Mouse (Mus musculus): ENCODE measurements at regions not wholly inside any gene's neighbourhood (a gene's known extent, or its start where the extent isn't known, plus 50 kb on each side); places are given as distances from the start of the nearest gene placed in this dataset.
"Not testable (repeated sequence)": the region's sequence is repeated elsewhere in the genome, so short reads cannot be mapped to it uniquely, and the experiment has no call there.

DNA sequence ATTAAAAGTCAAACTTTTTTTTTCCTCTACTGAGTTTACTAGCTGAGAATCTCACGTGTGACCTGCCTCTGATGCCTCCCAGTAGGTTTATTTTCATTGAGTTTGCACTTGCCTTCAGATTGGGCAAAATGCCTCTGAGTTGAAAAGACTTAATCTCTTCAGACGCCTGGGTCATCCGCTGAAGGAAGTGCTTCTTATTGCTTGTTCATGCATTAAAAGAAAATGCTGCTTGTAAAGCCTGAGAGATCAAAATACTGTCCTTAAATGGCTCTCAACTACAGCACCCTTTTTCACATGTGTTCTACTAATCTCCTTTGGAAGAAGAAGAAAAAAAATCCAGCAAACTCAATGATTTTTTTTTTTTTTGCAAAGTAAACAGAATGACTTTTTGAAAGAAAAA, 351.5 kb downstream of the Kcnh5 start:
- Histone ChIP-seq H3K27ac (no peak overlapping the region), H3K27me3 (no peaks in the 10 kb centered on the region), H3K4me2 (no peak overlapping the region), H3K9me3 (no peaks in the 10 kb centered on the region), H3K36me3 (no peaks in the 10 kb centered on the region), H3K4me1 (no peaks in the 10 kb centered on the region), H3K4me3 (no peak overlapping the region), H3K9ac (no peak overlapping the region)
- 34% methylated on average over 3 of the region's 3 CpGs for WGBS
- no peak; the same call in 1 of the 2 replicates for ATAC-seq (ENCODE audit: borderline replicate concordance, extremely low read depth, low FRiP score, low TSS enrichment)

DNA sequence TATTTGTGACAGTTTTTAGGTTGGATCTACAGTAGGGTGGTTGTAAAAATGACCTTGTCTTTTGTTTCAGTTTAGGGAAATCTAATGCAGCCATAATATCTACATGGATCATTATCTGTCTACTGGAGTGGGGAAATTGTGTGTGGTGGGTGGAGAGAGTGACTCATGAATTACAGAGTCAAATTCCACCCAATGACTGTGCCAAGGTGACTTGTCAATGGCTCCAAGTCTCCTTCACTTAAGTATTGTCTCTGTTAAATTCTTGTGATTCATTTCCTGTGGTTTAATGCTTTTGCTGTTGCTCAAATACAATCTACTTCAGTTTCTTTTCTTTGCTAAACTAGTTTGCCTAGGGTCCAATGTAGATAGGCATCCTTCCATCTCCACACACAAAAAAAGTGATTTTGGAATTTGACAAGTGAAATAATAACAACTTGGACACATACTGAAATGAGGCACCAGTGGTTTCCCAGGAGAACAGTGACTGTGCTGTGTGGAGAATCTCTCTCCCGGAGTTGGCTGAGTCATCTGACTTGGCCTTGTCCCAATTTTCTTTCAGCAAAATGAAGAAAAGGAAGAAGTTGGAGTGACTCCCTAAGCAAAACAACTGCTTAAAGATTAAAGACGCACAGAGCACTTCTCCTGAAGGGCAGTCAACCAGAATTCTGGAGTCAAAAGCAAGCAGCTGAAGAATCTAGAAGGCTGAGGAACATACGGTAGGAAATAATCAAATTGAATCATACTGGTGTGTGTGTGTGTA, 352.2 kb downstream of the Kcnh5 start:
- peak; percentile 87 for ATAC-seq (ENCODE audit: borderline replicate concordance, extremely low read depth, low FRiP score, low TSS enrichment)
- Histone ChIP-seq H3K27me3 (no peaks in the 10 kb centered on the region), H3K27ac (no peak overlapping the region; the same call in 1 of the 2 replicates), H3K36me3 (no peaks in the 10 kb centered on the region), H3K4me2 (no peak overlapping the region), H3K9me3 (no peaks in the 10 kb centered on the region), H3K4me3 (no peak overlapping the region), H3K9ac (no peak overlapping the region), H3K4me1 (no peaks in the 10 kb centered on the region)
- 22% methylated on average over 3 of the region's 3 CpGs for WGBS

DNA sequence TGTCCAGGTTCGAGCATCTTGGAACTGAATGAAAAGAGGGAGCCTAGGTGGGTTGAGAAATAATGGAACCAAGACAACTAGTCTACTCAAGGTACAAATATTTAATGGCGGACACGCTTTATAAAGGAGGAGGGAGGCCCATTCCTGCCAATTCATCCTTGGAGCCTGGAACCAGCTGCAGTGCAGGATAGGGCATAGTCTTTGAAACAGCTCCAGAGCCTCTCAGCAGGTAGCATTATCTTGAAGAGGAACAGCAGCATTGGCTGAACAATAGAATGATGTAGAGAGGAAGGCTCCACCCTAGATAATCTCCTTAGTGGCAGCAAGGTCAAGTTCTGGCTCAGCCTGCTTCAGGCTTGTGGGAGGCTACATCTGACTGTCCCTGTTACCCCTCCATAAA, 361.0 kb downstream of the Kcnh5 start:
- H3K9me3 ChIP-seq; H3K27ac ChIP-seq; H3K4me1 ChIP-seq; H3K9ac ChIP-seq; ATAC-seq (ENCODE audit: borderline replicate concordance, extremely low read depth, low FRiP score, low TSS enrichment); H3K27me3 ChIP-seq; H3K4me2 ChIP-seq; H3K36me3 ChIP-seq; H3K4me3 ChIP-seq: not testable (repeated sequence)
- 85% methylated on average over 3 of the region's 3 CpGs for WGBS

DNA sequence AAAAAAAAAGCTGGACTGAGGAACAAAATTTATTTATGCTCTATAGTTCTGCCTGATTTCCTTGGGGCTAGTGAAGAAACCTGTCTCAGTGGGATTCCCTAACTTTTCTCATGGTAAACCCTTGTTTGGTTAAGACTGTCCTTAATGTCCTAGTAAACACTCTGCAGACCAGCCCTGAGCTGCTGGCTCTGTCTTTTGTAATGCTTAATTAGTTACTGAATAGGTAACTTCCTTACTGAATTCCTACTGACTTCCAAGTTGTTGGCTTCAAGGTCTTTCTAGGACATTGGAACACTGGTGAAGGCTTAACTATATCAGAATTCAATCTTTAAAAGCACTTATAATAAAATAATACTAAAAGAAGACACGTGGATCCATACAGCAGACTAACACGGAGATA, 368.6 kb downstream of the Kcnh5 start:
- H3K4me2 ChIP-seq; H3K4me3 ChIP-seq; H3K9ac ChIP-seq; H3K9me3 ChIP-seq; H3K36me3 ChIP-seq; H3K27me3 ChIP-seq; H3K27ac ChIP-seq; H3K4me1 ChIP-seq; ATAC-seq (ENCODE audit: borderline replicate concordance, extremely low read depth, low FRiP score, low TSS enrichment): not testable (repeated sequence)
- WGBS = 71% methylated on average over 2 of the region's 2 CpGs

DNA sequence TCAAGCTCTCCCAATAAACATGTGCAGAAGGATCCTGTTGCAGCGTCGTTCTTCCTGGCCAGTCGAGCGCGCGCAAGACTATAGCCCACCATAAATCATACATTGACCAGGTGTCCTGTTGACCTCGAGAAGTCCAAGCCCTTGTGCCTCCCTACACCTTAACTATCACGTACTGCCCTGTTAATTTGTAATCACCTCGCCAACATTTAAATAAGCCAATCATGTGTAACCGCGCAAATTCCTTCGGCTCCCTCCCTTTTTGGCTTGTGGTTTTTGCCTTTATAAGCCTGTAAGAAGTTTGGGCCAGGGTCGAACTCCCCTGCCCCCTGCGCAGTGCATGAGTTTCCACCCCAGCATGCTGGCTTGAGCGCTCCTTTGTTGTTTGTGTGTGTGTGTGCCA, 369.2 kb downstream of the Kcnh5 start:
- H3K27me3 ChIP-seq; H3K9ac ChIP-seq; H3K36me3 ChIP-seq; H3K27ac ChIP-seq; H3K4me1 ChIP-seq; H3K9me3 ChIP-seq; ATAC-seq (ENCODE audit: borderline replicate concordance, extremely low read depth, low FRiP score, low TSS enrichment); H3K4me2 ChIP-seq; H3K4me3 ChIP-seq: not testable (repeated sequence)
- WGBS = 92% methylated on average over 15 of the region's 15 CpGs

DNA sequence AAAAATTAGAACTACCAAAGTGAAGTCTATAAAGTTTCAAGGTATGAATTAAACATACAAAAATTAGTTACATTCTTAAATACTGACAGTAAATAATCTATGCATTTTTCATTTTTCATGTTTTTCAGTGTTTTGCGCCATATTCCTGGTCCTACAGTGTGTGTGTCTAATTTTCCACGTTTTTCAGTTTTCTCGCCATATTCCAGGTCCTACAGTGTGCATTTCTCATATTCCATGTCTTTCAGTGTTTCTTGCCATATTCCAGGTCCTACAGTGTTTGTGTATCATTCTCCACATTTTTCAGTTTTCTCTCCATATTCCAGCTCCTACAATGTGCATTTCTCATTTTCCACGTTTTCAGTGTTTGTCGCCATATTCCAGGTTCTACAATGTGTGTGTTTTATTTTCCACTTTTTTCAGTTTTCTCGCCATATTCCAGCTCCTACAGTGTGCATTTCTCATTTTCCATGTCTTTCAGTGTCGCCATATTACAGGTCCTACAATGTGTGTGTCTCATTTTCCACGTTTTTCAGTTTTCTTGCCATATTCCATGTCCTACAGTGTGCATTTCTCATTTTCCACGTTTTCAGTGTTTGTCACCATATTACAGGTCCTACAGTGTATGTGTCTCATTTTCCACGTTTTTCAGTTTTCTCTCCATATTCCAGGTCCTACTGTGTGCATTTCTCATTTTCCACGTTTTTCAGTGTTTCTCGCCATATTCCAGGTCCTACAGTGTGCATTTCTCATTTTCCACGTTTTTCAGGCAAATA, 373.2 kb downstream of the Kcnh5 start:
- 0 out of 2 replicates have a peak, but pooled peaks cover 3% of the 10 kb centered on the region for H3K9me3 ChIP-seq
- H3K36me3 ChIP-seq = no peaks in the 10 kb centered on the region
- H3K4me2 ChIP-seq = no peak overlapping the region
- H3K4me3 ChIP-seq = no peak overlapping the region
- ATAC-seq (ENCODE audit: borderline replicate concordance, extremely low read depth, low FRiP score, low TSS enrichment) = peak; percentile 70
- WGBS = 50% methylated on average over 13 of the region's 13 CpGs
- H3K4me1 ChIP-seq = no peaks in the 10 kb centered on the region
- no peak overlapping the region for H3K27ac ChIP-seq
- H3K27me3 ChIP-seq = no peaks in the 10 kb centered on the region
- no peak overlapping the region for H3K9ac ChIP-seq

DNA sequence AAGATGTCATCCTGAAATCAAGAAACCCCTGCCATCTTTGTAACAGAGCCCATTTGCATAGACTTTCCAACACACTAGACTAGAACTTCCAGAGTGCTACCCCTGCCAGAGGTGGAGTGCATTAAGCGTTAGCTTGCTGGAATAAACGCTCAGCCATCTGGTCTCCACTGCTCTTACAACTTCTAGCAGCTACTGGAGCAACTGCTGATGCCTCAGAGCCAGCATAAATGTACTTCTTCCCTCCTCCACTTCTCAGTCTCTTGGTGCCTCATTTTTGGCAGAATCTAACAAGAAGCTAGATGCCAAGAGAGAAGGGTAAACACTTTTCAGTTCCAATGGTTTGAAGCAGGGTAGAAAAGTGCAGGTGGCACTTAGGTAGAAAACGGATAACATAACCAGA, 385.1 kb downstream of the Kcnh5 start:
- ATAC-seq (ENCODE audit: borderline replicate concordance, extremely low read depth, low FRiP score, low TSS enrichment) = no peak

DNA sequence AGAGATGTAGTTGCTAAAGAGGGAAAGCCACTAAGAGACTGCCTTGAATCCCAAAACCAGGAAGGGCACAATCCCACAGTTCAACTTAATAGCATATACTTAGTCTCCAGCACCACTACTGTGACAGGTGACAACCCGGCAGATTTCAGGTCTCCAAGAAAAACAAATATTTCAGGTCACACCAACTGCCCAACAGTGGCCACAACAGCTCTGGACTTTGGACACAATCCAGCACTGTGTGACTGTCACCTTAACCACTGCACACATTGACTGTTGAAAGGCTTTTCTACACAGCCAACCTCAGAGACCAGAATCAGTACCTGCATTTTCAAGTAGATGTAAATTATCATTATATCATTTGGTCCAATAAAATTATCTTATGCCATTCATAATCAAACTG, 414.8 kb downstream of the Kcnh5 start:
- WGBS = 59% methylated on average over 1 of the region's 1 CpGs
- Histone ChIP-seq H3K9me3 (no peaks in the 10 kb centered on the region), H3K9ac (no peak overlapping the region), H3K4me3 (no peak overlapping the region), H3K27me3 (no peaks in the 10 kb centered on the region), H3K4me2 (no peak overlapping the region), H3K27ac (no peak overlapping the region), H3K4me1 (no peaks in the 10 kb centered on the region), H3K36me3 (no peaks in the 10 kb centered on the region)
- no peak for ATAC-seq (ENCODE audit: borderline replicate concordance, extremely low read depth, low FRiP score, low TSS enrichment)

More for the DNA sequence above, 385.1 kb downstream of the Kcnh5 start:
- Histone ChIP-seq H3K27me3 (no peaks in the 10 kb centered on the region), H3K9me3 (no peaks in the 10 kb centered on the region), H3K36me3 (no peaks in the 10 kb centered on the region), H3K4me3 (no peak overlapping the region), H3K9ac (no peak overlapping the region), H3K4me2 (no peak overlapping the region), H3K27ac (no peak overlapping the region), H3K4me1 (no peaks in the 10 kb centered on the region)
- 60% methylated on average over 3 of the region's 3 CpGs for WGBS

DNA sequence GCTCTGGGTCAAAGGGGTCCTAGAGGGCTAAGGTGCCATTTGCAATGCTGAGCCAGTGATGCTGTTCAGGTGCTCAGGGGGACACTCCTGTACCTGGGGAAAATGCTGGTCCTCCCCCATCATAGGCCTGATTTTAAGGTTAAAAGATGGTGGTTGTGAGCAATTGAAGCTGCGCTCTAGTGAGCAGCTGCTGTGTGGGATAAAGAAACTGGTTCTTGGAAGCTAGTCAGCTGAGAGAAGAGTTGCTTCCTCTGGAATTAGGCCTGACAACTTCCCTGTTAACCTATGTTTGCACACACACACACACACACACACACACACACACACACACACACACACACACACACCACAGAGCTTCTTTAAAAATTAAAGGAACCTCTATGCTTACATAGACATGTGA, 428.9 kb upstream of the Gm11042 start:
- Histone ChIP-seq H3K27me3 (no peaks in the 10 kb centered on the region), H3K9me3 (no peaks in the 10 kb centered on the region), H3K4me1 (no peaks in the 10 kb centered on the region), H3K4me2 (no peak overlapping the region), H3K27ac (no peak overlapping the region), H3K9ac (no peak overlapping the region), H3K4me3 (no peak overlapping the region), H3K36me3 (no peaks in the 10 kb centered on the region)
- 94% methylated on average over 1 of the region's 1 CpGs for WGBS
- no peak for ATAC-seq (ENCODE audit: borderline replicate concordance, extremely low read depth, low FRiP score, low TSS enrichment)

DNA sequence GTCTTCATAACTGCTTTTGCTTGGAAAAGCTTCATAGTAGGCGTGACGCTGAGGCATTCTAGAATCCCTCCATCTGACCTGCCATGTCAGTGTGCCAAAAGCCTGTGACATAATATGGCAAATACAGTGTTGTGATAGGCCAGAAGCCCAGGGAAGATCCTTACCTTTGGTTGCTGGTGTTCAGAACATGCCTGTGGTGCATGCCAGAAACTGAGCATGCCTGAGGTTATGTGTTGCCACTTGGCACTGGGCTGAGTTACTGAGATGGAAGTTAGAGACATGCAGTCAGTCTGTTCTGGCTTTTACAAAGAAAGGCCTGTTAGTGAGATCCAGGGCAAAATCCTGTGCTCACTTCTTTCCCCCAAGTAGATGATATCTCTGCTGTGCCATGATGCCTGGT, 412.7 kb upstream of the Gm11042 start:
- Histone ChIP-seq H3K9me3 (no peaks in the 10 kb centered on the region), H3K4me2 (no peak overlapping the region), H3K4me3 (no peak overlapping the region), H3K4me1 (no peaks in the 10 kb centered on the region), H3K36me3 (no peaks in the 10 kb centered on the region), H3K27me3 (no peaks in the 10 kb centered on the region), H3K27ac (no peak overlapping the region), H3K9ac (no peak overlapping the region)
- WGBS = 84% methylated on average over 2 of the region's 2 CpGs
- no peak for ATAC-seq (ENCODE audit: borderline replicate concordance, extremely low read depth, low FRiP score, low TSS enrichment)

DNA sequence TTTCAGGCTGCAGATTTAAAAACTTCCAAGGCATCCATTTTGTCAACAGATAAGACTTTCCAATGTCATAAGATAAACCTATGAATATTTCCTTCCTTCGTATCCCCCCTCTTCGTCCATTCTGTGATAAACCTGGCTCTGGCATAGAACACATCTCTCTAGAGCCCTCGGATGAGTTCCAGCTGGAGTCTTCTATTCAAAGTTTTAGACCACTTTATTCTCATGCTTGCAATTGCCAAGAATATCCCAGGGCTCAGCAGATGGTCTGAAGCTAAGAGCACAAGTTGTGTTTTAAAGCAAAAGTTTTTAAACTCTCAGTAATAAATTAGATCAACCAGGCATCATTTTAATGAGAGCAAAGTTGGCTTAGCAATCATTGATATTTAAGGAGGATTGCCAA, 363.0 kb upstream of the Gm11042 start:
- H3K9me3 ChIP-seq = no peaks in the 10 kb centered on the region
- no peaks in the 10 kb centered on the region for H3K27me3 ChIP-seq
- no peak for ATAC-seq (ENCODE audit: borderline replicate concordance, extremely low read depth, low FRiP score, low TSS enrichment)
- no peaks in the 10 kb centered on the region for H3K36me3 ChIP-seq
- no peaks in the 10 kb centered on the region for H3K4me1 ChIP-seq
- no peak overlapping the region for H3K4me2 ChIP-seq
- no peak overlapping the region for H3K27ac ChIP-seq
- no peak overlapping the region for H3K9ac ChIP-seq
- no peak overlapping the region for H3K4me3 ChIP-seq
- WGBS = 76% methylated on average over 3 of the region's 3 CpGs

DNA sequence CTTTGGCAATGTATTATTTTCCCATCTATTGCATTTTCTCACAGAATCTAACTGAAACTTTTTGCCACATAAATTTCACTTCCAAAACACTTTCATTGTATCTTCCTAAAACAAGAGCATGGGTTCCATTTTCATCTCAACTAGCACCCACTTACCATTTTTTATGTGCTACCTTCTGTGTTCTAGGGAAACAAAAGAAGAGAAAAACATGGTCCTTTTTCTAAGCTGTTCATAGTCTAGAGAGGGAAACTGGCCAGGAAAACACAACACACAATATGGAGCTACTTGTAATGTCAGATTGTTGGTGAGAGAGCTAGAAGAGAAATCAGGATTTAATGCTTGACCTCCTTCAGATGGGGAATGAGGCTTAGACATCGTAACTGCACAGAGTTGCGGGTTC, 361.6 kb upstream of the Gm11042 start:
- H3K4me3 ChIP-seq = no peak overlapping the region
- no peaks in the 10 kb centered on the region for H3K27me3 ChIP-seq
- ATAC-seq (ENCODE audit: borderline replicate concordance, extremely low read depth, low FRiP score, low TSS enrichment) = no peak
- H3K4me1 ChIP-seq = no peaks in the 10 kb centered on the region
- WGBS = 83% methylated on average over 2 of the region's 2 CpGs
- no peak overlapping the region for H3K27ac ChIP-seq
- no peaks in the 10 kb centered on the region for H3K36me3 ChIP-seq
- H3K4me2 ChIP-seq = no peak overlapping the region
- no peak overlapping the region for H3K9ac ChIP-seq
- H3K9me3 ChIP-seq = no peaks in the 10 kb centered on the region

Data from lung, embryonic 15.5 days (tissue).